Mouse (Mus musculus): ENCODE results near the gene Ezr. TPM values are rescaled to one million over a fixed set of nuclear protein-coding genes. Genes with fewer than 3 reads are reported as not detected.
"Not testable (repeated sequence)": the region's sequence is repeated elsewhere in the genome, so short reads cannot be mapped to it uniquely, and the experiment has no call there.

The Ezr gene
- polyA plus RNA-seq, 1 experiment = 368 TPM

- 96% methylated on average over 5 of the region's 5 CpGs for WGBS
- H3K27ac ChIP-seq (ENCODE audit: insufficient read depth, low read depth, low read length); H3K36me3 ChIP-seq (ENCODE audit: control insufficient read depth, insufficient read depth, low read length); H3K4me1 ChIP-seq (ENCODE audit: control insufficient read depth, insufficient read depth, insufficient read length, low read length); H3K27me3 ChIP-seq (ENCODE audit: control insufficient read depth, insufficient read depth, low read length); H3K4me3 ChIP-seq (ENCODE audit: low read depth, low read length): not testable (repeated sequence)
Observed at GRCm38 (mm10) chr17:6706448-6706847, 76.1 kb downstream of the Ezr start.

GRCm38 (mm10) chr17:6703381-6704270 is 79.0 kb downstream of the Ezr start:
- not testable (repeated sequence) for H3K27ac ChIP-seq (ENCODE audit: insufficient read depth, low read depth, low read length); H3K27me3 ChIP-seq (ENCODE audit: control insufficient read depth, insufficient read depth, low read length); H3K4me3 ChIP-seq (ENCODE audit: low read depth, low read length); H3K4me1 ChIP-seq (ENCODE audit: control insufficient read depth, insufficient read depth, insufficient read length, low read length); H3K36me3 ChIP-seq (ENCODE audit: control insufficient read depth, insufficient read depth, low read length)
- 56% methylated on average over 8 of the region's 9 CpGs for WGBS

GRCm38 (mm10) chr17:6702625-6703221 is 79.9 kb downstream of the Ezr start:
- WGBS = 17% methylated on average over 2 of the region's 8 CpGs
- not testable (repeated sequence) for H3K4me1 ChIP-seq (ENCODE audit: control insufficient read depth, insufficient read depth, insufficient read length, low read length); H3K4me3 ChIP-seq (ENCODE audit: low read depth, low read length); H3K36me3 ChIP-seq (ENCODE audit: control insufficient read depth, insufficient read depth, low read length); H3K27ac ChIP-seq (ENCODE audit: insufficient read depth, low read depth, low read length); H3K27me3 ChIP-seq (ENCODE audit: control insufficient read depth, insufficient read depth, low read length)

GRCm38 (mm10) chr17:6700077-6700476 is 82.5 kb downstream of the Ezr start:
- H3K4me1 ChIP-seq (ENCODE audit: control insufficient read depth, insufficient read depth, insufficient read length, low read length); H3K27me3 ChIP-seq (ENCODE audit: control insufficient read depth, insufficient read depth, low read length); H3K27ac ChIP-seq (ENCODE audit: insufficient read depth, low read depth, low read length); H3K36me3 ChIP-seq (ENCODE audit: control insufficient read depth, insufficient read depth, low read length); H3K4me3 ChIP-seq (ENCODE audit: low read depth, low read length): not testable (repeated sequence)
- 76% methylated on average over 4 of the region's 7 CpGs for WGBS

GRCm38 (mm10) chr17:6699502-6699901 is 83.1 kb downstream of the Ezr start:
- not testable (repeated sequence) for H3K4me1 ChIP-seq (ENCODE audit: control insufficient read depth, insufficient read depth, insufficient read length, low read length); H3K4me3 ChIP-seq (ENCODE audit: low read depth, low read length); H3K27me3 ChIP-seq (ENCODE audit: control insufficient read depth, insufficient read depth, low read length); H3K36me3 ChIP-seq (ENCODE audit: control insufficient read depth, insufficient read depth, low read length); H3K27ac ChIP-seq (ENCODE audit: insufficient read depth, low read depth, low read length)
- WGBS = 64% methylated on average over 9 of the region's 9 CpGs

- H3K4me1 ChIP-seq (ENCODE audit: control insufficient read depth, insufficient read depth, insufficient read length, low read length); H3K27me3 ChIP-seq (ENCODE audit: control insufficient read depth, insufficient read depth, low read length); H3K36me3 ChIP-seq (ENCODE audit: control insufficient read depth, insufficient read depth, low read length); H3K27ac ChIP-seq (ENCODE audit: insufficient read depth, low read depth, low read length); H3K4me3 ChIP-seq (ENCODE audit: low read depth, low read length): not testable (repeated sequence)
- peak; percentile 49; the same call in 1 of the 2 replicates for TF ChIP-seq CTCF (IDR thresholded peaks at IDR 0.05; ENCODE audit: extremely low read depth, insufficient read length, insufficient replicate concordance, low read depth, low read length)
- 34% methylated on average over 4 of the region's 4 CpGs for WGBS
Observed at GRCm38 (mm10) chr17:6697224-6697775, 85.3 kb downstream of the Ezr start.

- H3K4me3 ChIP-seq (ENCODE audit: low read depth, low read length); H3K36me3 ChIP-seq (ENCODE audit: control insufficient read depth, insufficient read depth, low read length); H3K4me1 ChIP-seq (ENCODE audit: control insufficient read depth, insufficient read depth, insufficient read length, low read length); H3K27ac ChIP-seq (ENCODE audit: insufficient read depth, low read depth, low read length); H3K27me3 ChIP-seq (ENCODE audit: control insufficient read depth, insufficient read depth, low read length): not testable (repeated sequence)
- 62% methylated on average over 8 of the region's 8 CpGs for WGBS
Observed at GRCm38 (mm10) chr17:6696521-6696920, 86.1 kb downstream of the Ezr start.

GRCm38 (mm10) chr17:6695712-6696111 is 86.9 kb downstream of the Ezr start:
- 79% methylated on average over 9 of the region's 9 CpGs for WGBS
- H3K4me1 ChIP-seq (ENCODE audit: control insufficient read depth, insufficient read depth, insufficient read length, low read length); H3K36me3 ChIP-seq (ENCODE audit: control insufficient read depth, insufficient read depth, low read length); H3K27me3 ChIP-seq (ENCODE audit: control insufficient read depth, insufficient read depth, low read length); H3K27ac ChIP-seq (ENCODE audit: insufficient read depth, low read depth, low read length); H3K4me3 ChIP-seq (ENCODE audit: low read depth, low read length): not testable (repeated sequence)

GRCm38 (mm10) chr17:6691596-6691995 is 91.0 kb downstream of the Ezr start:
- not testable (repeated sequence) for H3K4me1 ChIP-seq (ENCODE audit: control insufficient read depth, insufficient read depth, insufficient read length, low read length); H3K27ac ChIP-seq (ENCODE audit: insufficient read depth, low read depth, low read length); H3K4me3 ChIP-seq (ENCODE audit: low read depth, low read length); H3K27me3 ChIP-seq (ENCODE audit: control insufficient read depth, insufficient read depth, low read length); H3K36me3 ChIP-seq (ENCODE audit: control insufficient read depth, insufficient read depth, low read length)
- WGBS = 6% methylated on average over 2 of the region's 2 CpGs

GRCm38 (mm10) chr17:6689344-6689743 is 93.2 kb downstream of the Ezr start:
- not testable (repeated sequence) for H3K27ac ChIP-seq (ENCODE audit: insufficient read depth, low read depth, low read length)
- 94% methylated on average over 2 of the region's 4 CpGs for WGBS

More at GRCm38 (mm10) chr17:6689344-6689743, 93.2 kb downstream of the Ezr start:
- H3K4me3 ChIP-seq (ENCODE audit: low read depth, low read length); H3K4me1 ChIP-seq (ENCODE audit: control insufficient read depth, insufficient read depth, insufficient read length, low read length); H3K27me3 ChIP-seq (ENCODE audit: control insufficient read depth, insufficient read depth, low read length); H3K36me3 ChIP-seq (ENCODE audit: control insufficient read depth, insufficient read depth, low read length): not testable (repeated sequence)
